Mouse (Mus musculus): ENCODE measurements around the gene Igbp1b. TPM values are rescaled to one million over a fixed set of nuclear protein-coding genes. Genes with fewer than 3 reads are reported as not detected.

The Igbp1b gene
- polyA plus RNA-seq (2014; fragmentation: Illumina TruSeq; extraction: RNeasy Lipid Tissue Mini Kit (QIAGEN cat#74804); ENCODE audit: insufficient read depth, low read depth, low replicate concordance) = not detected

GRCm38 (mm10) chr6:138658516-138658915 lies at the start of gene Igbp1b:
Gene Igbp1b (minus strand): TSS chr6:138658544.

Other genes with a start within 250 kb of the Igbp1b start
- not detected for gene Lmo3, start 76.6 kb downstream of the Igbp1b start, polyA plus RNA-seq (2014; fragmentation: Illumina TruSeq; extraction: RNeasy Lipid Tissue Mini Kit (QIAGEN cat#74804); ENCODE audit: insufficient read depth, low read depth, low replicate concordance)

All from lung, adult 10 weeks (tissue).